Mouse (Mus musculus) right cerebral cortex, postnatal 25 days (tissue): ENCODE data around the gene Wdr18.

Experiments
- DNase-seq: peaks from one replicate; pipeline ENCODE4 v3.0.0; 2022

The Wdr18 gene

DNA sequence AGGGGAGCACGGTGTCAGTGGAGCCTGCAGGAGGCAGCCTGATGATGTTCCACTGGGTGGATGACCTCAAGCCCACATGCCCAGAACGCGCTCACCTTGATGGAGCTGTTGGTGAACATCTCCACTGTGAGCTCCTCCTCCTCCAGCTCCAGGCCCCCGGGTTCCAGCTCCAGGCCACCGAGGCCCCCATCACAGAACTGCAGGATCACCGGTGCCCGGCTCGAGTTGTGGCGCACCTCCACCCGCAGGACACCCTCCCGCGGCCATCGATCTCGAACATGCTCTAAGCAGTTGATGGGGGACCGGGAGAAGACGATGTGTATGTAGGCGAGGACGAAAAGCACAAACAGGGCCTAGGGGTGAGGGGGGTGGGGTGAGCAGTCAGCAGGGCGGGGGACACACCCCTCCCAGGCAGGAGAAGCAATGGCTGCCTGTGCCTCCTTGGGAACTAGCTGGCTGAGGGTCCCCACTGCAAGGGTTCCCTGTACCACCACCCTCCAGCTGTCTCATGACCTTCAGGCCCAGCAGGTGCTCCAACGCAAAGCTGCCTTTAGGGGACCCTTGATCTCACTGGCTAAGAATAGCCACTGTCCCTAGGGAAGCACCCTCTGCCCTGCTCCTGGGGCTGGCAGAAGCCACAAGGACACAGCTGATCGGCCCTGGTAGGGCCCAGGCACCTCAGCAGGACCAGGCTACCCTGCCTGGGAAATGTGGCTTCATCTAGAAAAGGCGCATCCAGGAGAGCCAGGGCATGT lies 19.6 kb downstream of the Wdr18 start:
- no peak for DNase-seq

DNA sequence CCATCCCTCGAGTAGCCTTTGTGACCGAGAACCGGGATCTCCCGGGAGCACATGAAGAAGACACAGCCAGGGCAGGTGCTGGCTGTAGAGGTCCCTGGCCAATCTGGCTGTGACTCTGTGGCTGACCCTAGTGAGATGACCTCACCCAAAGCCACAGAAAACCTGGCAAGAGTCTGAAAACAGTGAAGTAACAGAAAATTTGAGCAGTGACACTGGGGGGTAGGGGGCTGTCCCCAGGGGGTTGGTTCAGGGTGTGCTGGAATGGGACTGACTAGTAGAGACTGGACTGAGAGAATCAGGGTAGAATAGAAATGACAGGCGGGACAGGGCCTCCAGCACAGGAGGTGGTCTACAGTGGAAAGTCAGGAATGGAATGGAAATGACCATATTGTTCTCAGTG lies 23.3 kb downstream of the Wdr18 start:
- no peak for DNase-seq

DNA sequence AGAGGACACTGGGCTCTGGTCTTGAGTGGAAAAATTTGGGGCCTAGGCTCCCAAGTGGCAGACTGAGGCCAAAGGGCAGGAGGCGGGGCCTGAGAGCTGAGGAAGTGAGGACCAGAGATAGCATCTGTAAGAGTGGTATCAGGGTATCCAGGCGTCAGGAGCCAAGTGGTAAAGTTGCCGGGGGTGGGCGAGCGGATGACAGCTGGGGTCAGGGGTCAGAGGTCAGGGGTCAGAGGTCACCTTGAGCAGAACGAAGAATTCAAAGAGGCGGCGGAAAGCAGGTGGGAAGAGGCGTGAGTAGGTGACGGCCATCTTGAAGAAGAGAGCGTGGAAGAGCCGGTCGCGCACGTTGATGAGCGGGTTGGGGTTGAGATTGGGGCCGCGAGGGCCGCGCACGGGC lies 23.7 kb downstream of the Wdr18 start:
- peak; percentile 52 for DNase-seq

DNA sequence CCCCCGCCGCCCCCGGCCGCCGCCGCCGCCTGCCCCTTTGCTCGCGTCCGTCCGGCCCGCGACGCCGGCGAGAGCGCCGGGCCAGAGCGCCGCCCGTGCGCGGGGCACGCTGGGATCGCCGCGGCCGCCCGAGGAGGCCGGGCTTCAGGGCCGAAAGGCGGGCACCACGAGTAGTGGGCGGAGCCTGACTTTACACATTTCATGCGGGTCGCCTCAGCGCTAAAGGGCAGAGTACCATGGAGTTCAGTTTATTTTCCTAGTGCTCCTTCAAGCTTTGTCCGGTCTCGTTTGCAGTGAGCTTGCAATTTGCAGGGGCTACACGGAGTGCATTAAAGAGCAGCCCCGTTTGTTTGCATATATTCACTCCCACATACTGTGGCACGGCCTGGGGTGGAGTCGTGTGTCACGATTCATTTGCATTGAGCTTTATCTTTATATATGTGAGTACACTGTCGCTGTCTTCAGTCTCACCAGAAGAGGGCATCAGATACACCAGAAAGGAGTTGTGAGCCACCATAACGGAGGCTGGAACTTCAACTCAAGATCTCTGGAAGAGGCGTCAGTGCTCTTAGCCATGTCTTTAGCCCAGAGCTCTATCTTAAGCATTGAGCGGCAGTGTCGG lies 24.4 kb downstream of the Wdr18 start, which contains the start of gene Tmem259:
Tmem259 (minus strand) TSS at position 136 of the 622 bp plus-strand sequence.
- peak; percentile 87 for DNase-seq

DNA sequence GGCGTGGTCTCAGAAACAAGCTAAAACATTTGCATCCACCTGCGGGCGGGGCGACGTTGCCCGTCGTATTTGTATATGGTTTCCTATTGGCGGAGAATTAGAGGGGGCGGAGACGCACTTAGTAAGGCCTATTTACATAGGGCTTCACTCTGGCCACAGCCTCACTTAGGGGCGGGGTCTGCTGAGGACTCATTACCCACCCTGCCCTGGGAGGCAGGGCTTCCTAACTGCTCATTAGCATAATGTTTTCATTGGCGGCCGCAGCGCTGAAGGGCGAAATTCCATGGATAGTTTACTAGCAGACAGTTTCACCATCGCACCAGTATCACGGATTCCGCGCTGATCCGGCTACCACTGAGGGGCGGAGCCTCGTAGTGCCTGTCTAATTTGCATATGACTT lies 24.9 kb downstream of the Wdr18 start:
- DNase-seq, result peak; percentile 95

DNA sequence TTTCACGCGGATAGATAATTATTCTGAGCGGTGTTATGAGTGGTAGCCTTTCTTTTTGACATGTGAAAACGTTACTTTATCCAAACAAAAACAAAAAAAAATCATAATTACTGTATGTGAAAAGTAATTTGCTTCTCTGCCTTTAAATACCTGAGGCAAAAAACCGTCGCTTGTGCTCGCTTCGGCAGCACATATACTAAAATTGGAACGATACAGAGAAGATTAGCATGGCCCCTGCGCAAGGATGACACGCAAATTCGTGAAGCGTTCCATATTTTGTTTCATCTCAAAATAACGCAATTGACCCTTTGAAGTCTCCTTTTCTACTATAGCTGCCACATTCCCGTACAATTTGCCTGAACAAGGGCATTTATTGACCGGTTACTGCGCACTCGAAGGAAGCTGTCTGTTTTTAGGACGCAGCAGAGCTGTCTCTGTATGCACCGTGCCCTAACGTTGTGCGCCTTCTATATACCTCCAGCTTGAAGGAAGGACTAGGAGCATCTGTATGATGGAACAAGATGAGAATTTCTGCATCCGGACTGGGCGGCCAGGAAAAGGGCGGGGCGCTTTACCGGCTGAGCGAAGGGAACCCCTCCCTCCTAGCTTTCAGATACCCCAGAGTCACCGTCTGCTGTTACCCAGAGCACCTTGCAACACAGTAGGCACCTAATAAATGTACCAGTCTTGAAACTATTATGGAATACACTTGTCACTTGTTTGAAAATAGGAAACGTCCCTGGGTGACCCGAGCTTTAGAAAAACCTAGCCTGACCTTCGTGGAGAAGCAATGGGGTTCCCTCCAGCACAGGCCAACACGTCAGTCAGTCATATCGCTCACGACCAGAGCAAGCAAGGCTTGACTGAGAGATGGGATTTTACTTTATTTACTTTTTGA lies 25.6 kb downstream of the Wdr18 start:
- peak; percentile 66 for DNase-seq

DNA sequence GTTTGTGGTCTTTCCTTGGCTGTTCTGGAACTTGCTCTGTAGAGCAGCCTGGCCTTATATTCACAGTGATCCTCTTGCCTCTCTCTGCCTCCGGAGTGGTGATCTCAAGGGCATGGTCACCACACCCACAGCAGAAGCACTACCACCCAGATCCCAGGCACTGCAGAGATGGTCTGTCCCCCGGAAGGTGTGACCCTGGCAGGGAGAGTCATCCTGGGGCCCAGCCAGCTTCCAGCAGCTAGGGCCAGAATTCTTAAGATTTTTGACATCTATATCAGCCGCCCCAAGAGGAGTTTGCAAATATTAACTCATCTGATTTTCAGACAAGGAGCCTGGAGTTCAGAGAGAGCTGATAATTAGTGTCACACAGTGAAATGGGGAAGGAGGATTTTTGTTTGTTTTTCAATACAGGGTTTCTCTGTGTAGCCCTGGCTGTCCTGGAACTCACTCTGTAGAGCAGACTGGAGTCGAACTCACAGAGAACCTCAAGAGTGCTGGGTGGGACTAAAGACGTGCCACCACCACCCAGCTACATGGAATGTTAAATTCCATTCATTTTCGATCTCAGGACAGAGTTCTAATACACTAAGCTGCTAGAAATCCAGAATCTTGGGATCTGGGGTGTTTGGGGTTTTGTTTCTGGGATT lies 26.4 kb downstream of the Wdr18 start:
- DNase-seq, result no peak

DNA sequence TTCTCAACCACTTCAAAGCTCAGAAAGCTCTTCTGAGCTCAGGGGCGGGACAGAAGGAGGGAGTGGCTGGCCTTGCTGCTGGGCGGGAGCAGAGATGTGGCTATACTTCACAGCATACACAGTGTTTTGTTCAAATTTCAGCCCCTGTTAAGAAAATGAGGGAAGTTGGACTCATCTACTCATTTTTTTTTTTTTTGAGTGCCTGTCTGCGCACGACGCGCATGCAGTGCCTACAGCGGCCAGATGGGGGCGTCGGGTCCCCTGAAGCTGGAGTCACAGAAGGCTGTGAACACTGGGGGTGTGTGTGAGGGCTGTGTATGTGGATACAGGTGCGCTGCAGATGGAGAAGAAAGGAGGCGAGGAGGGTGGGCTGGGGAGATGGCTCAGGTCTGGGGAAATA lies 27.0 kb downstream of the Wdr18 start:
- DNase-seq, result peak; percentile 72

DNA sequence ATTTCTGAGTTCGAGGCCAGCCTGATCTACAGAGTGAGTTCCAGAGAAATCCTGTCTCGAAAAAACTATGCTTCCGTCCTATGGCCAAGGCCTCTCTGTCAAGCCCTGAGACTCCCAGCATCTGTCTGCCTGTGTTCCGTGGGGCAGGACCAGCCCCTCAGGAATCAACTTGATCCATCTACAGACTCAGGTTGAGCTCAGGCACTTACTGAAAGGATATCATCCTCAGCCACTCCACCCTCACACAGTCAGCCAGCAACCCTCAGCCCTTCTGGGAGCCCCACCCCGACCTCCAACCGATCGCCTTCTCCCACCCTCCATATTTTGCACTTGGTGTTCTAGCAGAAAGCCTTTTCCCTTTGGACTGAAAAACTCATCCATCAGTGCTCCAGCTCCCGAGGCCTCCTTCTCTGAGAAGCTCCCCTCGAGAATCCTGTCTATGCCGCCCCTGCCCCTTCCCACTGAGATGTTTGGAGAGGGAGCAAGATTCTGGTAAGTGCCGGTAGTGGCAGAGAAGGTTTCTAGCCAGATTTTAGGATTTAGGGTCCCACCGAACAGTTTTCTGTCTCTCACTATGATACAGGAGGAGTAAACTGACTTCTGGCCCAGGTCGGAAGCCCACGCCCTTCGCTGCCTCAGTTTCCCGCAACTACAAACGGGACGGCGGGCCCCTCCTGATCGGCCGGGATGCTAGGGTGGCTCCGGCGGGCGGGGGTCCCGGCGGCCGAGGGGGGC lies 28.0 kb downstream of the Wdr18 start:
- DNase-seq, result no peak

DNA sequence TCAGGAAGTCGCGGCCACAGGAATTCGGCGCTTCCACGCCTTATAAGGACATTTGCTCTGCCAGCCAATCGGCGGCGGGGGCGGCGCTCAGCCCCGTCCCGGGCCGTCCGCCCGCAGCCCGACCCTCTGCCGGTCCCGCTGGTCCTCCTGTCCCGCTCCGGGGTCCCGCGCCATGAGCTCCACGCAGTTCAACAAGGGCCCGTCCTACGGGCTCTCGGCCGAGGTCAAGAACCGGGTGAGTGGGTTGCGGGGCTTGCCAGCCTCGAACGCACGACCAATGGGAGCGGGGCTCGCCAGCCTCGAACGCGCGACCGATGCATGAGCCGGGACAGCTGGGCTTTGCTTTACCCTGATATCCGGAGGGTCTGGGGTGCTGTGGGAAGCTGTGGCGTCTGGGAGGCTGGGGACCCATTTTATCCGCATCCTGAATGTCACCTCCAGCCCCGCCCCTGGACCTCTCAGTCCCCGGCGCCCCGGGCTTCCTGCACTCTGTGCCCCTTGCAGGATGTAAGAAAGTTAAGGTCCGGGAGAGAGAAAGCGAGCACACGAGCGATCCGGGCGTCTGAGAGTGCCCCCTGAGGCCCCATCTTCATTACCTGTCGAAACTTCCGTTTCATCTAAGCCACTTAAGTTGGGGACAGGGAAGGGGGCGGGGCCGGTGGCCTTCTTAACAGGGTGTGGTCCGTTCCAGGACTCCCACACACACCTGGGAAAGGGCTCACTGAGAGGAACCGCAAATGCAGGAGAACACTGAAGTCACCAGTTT lies 28.7 kb downstream of the Wdr18 start, which contains the start of gene Cnn2:
Cnn2 (plus strand) TSS at position 79 of the 766 bp plus-strand sequence.
- DNase-seq, result no peak

DNA sequence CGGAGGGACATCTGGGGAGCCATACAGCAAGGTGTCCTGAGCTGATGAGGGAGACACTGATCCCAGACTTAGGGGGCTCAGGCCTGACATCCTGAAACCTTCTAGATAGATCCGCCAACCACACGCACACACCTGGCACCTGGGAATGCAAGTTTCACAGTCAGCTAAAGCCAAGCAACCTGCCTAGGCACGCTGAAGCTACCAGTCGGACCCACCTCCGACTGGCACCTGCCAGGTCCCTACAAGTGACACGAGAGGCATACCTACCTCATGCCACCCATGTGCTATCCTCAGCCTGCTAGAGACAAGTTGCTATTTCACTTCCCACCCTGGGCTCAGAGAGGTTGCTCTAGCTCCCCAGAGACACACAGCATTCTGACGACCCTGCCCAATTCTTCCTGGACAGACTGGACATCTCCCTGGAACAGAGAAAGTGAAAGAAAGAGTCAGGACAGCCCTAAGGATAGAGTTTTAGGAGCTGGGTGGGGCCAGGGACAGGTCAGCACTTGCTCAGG lies 29.4 kb downstream of the Wdr18 start:
- DNase-seq, result no peak

DNA sequence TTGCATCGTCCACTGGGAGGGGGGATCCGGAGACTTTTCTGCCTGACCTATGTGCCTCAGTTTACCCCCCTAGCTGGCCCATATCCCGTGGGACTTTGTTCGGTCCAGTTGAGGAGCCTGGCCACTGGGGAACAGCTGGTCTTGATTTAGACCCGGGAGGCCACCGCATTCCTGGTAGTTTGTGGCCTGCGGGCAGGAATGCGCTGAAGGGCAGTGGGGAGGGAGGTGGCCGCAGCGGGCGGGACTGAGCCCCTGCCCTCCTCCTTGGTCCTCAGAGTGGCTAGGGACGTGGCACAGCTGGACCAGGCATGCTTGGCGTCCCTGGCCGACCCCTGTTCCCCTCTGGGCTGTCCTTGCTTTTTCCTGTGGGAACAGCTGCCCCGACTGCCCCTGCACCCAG lies 29.9 kb downstream of the Wdr18 start:
- DNase-seq, result no peak

DNA sequence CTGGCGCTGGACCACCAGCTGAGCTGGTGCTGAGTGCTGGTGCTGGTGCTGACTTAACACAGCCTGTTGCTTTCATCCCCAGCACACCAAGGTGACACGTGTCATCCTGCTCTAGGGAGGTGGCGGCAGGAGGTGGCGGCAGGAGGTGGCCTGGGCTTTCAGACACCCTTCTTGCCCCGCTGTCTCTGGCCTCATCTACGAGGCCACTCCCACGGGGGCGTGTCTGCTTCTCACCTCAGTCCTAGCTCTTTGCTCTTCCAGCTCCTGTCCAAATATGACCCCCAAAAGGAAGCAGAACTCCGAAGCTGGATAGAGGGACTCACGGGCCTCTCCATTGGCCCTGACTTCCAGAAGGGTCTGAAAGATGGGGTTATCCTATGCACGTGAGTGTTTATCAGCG lies 31.1 kb downstream of the Wdr18 start:
- DNase-seq, result no peak

DNA sequence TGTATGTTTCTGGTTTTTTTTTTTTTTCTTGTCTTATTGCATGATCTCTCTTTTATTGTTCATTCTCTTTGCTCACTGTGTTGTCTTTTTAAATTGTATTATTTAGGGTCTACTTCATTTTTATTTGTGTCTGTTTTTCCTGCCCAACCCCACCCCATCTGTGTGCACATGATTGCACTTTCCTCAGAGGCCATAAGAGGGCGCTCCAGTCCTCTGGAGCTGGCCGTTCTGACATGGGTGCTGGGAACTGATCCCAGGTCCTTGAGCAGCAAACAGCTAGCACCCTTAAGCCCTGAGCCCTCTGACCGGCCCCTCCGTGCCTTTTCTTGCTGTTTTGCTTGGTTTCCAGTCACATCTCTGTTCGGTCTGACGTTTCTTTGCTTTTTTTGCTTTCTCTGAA lies 31.6 kb downstream of the Wdr18 start:
- no peak for DNase-seq

DNA sequence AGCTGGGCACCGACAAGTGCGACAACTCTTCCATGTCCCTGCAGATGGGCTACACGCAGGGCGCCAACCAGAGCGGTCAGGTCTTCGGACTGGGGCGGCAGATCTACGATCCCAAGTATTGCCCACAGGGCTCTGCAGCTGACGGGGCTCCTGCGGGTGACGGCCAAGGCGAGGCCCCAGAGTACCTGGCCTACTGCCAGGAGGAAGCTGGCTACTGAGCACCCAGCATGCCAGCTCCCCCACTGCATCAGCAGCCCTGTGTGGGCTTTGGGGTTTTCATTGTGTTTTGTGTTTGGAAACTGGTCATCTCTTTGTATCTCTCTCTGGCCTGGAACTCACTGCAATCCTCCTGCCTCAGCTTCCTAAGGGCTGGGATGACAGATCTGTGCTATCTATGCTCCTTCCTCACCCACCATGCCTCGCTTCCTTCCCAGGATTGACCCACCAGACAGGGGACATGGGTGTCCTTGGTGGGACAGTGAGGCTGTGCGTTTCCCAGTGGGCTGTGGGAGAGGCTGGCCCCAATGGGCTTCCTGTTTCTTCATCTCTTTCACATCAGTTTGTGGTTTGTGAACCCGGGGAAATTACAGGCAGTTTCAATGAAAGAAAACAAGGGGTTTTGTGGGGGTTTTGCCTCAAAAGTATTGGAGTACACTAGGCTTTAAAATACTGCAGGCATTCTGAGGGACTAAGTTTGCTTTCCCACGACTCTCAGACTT lies 34.6 kb downstream of the Wdr18 start:
- no peak for DNase-seq

DNA sequence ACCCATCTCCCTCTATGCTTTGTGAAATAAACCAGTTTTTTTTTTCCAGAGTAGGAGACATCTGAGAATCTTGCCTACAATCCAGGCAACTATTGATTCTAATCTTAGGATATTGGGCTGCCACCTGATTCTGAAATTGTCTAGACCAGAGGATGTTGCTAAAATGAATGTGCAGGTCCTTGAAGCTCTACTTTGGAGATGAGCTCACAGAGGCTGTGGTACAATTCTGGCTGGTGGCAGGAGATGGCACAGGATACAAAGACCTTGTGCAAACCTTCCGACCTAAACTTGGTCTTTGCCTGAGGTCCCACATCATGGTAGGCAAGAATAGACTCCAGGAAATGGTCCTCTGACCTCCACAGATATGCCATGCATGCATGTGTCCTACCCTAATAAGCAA lies 35.7 kb downstream of the Wdr18 start:
- no peak for DNase-seq

DNA sequence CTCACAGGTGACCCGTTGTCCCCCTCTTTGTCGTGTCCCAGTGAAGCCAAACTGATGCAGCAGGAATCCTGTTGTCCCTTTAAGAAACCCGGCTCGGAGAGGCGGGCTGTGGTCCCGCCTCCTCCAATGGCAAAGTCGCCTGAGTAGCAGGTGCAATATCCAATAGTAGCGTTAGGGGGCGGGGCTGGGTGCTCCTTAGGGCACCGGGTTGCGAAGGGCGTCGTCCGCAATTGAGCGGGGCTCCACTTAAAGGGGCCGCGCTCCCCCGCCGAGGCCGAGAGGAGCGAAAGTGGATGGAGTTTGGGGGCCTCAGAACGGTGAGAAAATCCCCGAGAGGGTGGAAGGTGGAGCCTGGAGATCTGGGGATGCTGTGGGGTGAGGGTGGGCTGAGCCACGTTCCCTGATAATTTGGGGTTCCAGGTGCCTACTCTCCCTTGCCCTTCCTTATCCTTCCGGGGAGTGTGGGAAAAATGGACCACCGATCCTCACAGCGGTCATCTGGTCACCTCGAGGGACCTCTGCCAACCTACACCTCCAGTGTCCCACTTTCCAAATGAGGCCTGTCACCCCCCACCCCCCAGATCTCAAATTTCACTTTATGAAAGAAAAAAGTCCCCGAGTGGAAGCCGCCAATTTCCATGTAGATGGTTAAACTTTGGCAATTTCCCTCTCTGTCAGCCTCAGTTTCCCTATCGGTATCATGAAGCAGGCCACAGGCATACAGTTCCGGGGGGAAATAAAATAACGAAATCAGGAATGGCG lies 36.5 kb downstream of the Wdr18 start, which contains the start of gene Abca7:
Abca7 (plus strand) TSS at position 223 of the 762 bp plus-strand sequence.
- peak; percentile 93 for DNase-seq

DNA sequence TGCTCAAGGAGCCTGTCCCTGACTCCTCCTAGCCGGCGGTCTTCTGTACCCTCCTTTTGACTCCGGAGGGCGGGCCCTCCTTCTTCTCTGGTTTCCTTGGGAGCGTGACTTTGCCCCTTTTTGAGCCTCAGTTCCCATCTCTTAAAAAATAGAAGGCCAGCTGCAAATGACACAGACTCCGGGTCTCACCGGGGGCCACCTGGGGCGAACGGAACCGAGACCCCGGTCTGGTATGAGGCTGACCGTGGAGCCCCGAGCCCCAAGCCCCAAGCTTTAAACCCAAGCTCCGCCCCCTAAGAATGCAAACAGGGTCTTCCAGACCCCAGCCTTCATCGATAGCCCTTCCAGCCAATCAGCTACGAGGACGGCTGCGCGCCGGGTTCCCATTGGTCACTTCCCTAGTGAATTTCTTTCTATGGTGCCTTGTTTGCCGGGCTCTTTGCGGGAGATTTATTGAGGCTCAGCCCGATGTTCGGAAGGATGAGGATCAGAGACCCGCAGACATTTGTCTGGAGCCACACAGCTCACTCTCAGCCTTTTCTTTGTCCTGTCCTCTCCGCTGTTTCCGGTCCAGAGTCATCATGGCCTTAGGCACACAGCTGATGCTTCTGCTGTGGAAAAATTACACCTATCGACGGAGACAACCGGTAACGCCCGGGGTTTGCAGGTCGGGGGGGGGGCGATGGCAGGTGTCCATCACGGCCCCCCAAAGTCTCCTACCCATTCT lies 37.2 kb downstream of the Wdr18 start:
- peak; percentile 73 for DNase-seq

DNA sequence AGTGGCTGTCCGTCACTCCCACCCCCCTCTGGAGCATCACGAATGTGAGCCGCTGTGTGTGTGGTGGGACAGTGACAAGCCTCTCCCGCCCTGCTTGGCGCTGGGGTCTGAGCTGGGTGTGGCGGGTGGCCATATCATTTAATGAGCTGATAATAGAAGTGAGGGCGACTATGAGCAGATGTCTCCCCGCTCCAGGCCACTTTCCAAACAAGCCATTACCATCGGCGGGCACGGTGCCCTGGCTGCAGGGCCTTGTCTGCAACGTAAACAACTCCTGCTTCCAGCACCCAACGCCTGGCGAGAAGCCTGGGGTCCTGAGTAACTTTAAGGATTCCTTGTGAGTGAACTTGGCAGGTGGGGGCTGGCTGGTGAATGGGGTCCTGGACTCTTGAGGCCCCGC lies 37.9 kb downstream of the Wdr18 start:
- no peak for DNase-seq
